Mouse (Mus musculus) limb, embryonic 12.5 days (tissue): ENCODE results near the gene Robo2. TPM values are rescaled to one million over a fixed set of nuclear protein-coding genes. Genes with fewer than 3 reads are reported as not detected.

Source experiments
- ATAC-seq: fragments of 200-750 bp; cut with Nextera tagmentation; 2 replicates; pipeline ENCODE4 v1.8.0; 2017; ENCODE audit warnings: low read depth, moderate TSS enrichment; ENCODE audit not compliant: insufficient number of reproducible peaks, insufficient read depth, low FRiP score, low TSS enrichment
- H3K27ac ChIP-seq: fragments of 300-500 bp; sonication (generic); 2 replicates; pipeline ENCODE4 v1.5.1; 2016; ENCODE audit warnings: mild to moderate bottlenecking, moderate library complexity
- H3K27me3 ChIP-seq: fragments of 300-500 bp; sonication (generic); 2 replicates; pipeline ENCODE4 v1.6.1; 2016; ENCODE audit warnings: mild to moderate bottlenecking, moderate library complexity
- H3K36me3 ChIP-seq: fragments of 300-500 bp; sonication (generic); 2 replicates; pipeline ENCODE4 v1.6.1; 2016; ENCODE audit warnings: mild to moderate bottlenecking, moderate library complexity
- H3K4me1 ChIP-seq: fragments of 300-500 bp; sonication (generic); replicated peaks from 2 replicates; pipeline ENCODE4 v1.6.1; 2016
- H3K4me2 ChIP-seq: fragments of 300-500 bp; sonication (generic); 2 replicates; pipeline ENCODE4 v1.6.1; 2016; ENCODE audit warnings: mild to moderate bottlenecking, moderate library complexity
- H3K4me3 ChIP-seq: fragments of 300-500 bp; sonication (generic); replicated peaks from 2 replicates; pipeline ENCODE4 v1.5.1; 2016; ENCODE audit warnings: mild to moderate bottlenecking
- H3K9ac ChIP-seq: fragments of 300-500 bp; sonication (generic); replicated peaks from 2 replicates; pipeline ENCODE4 v1.6.1; 2016; ENCODE audit warnings: mild to moderate bottlenecking, moderate library complexity
- H3K9me3 ChIP-seq: fragments of 300-500 bp; sonication (generic); 2 replicates; pipeline ENCODE4 v1.6.1; 2016; ENCODE audit warnings: mild to moderate bottlenecking, moderate library complexity
- WGBS: fragments of 180-500 bp; shearing (Covaris S2); methylation state at CpG from one replicate; pipeline ENCODE4 v1.1.7; 2016; 5-methylcytosine and 5-hydroxymethylcytosine counted together
- polyA plus RNA-seq: library from polyadenylated mRNA; unstranded; fragments of >200 nt; fragmentation: Nextera tagmentation; extraction: Ambion mirVana; gene quantifications from 2 replicates; pipeline ENCODE4 v1.2.1, GENCODE M21; 2016

Gene Robo2
- polyA plus RNA-seq, 1 experiment from 2014 or later: 102 TPM

DNA sequence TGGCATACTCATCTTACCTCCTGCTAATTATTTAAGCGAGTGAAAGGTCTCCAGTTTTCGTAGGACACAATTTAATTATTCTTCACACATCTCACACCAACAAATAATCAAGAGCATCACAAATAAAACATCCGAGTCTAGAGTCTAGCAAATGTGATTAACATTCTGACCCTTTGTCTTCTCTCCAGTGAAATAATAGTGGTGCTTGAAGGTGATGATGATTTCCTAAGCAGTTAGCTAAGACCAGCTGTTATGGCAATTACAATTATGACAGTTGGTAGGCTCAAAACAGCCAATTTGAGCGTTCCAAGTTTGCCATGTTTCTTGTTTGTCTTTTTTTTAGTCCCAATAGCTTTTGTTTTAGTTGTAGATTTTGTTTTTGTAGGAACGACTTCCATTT is 210.9 kb downstream of the Robo2 start:
- WGBS: 82% methylated on average over 5 of the region's 5 CpGs
- H3K4me3 ChIP-seq: no peak overlapping the region
- no peak overlapping the region for H3K27ac ChIP-seq
- H3K4me2 ChIP-seq: no peak overlapping the region
- no peak for ATAC-seq
- no peaks in the 10 kb centered on the region for H3K36me3 ChIP-seq
- no peaks in the 10 kb centered on the region for H3K27me3 ChIP-seq
- H3K9ac ChIP-seq: no peak overlapping the region
- no peaks in the 10 kb centered on the region for H3K4me1 ChIP-seq
- no peaks in the 10 kb centered on the region for H3K9me3 ChIP-seq

DNA sequence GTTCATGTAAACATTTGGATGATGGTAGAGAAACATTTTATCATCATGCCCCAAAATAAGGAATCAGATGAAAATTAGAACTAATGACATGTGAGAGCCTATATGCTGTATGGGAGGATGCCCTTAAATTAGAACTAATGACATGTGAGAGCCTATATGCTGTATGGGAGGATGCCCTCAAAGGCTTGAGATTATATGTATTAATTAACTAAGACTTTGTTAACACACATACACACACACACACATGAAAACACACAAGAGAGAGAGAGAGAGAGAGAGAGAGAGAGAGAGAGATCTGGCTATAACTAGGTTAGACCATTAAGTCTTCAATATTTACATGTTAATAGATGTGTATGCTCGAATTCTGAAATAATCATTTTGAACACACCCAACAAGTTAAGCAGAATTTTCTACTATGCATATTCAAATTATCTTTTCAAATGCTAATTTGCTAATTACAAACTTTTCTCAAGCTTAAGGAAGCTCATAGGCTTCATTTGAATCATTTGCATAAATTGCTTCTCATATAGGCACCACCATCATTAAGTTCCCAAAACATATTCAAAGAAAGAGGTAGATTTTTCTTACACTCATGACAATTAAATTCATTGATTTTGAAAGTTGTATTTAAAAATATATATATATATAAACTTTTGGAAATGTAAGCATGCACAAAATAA is 211.5 kb downstream of the Robo2 start:
- no peak overlapping the region for H3K4me3 ChIP-seq
- H3K4me1 ChIP-seq: no peaks in the 10 kb centered on the region
- H3K36me3 ChIP-seq: no peaks in the 10 kb centered on the region
- ATAC-seq: no peak
- H3K27me3 ChIP-seq: no peaks in the 10 kb centered on the region
- no peak overlapping the region for H3K4me2 ChIP-seq
- 90% methylated on average over 1 of the region's 1 CpGs for WGBS
- no peaks in the 10 kb centered on the region for H3K9me3 ChIP-seq
- H3K9ac ChIP-seq: no peak overlapping the region
- no peak overlapping the region for H3K27ac ChIP-seq

GRCm38 (mm10) chr16:74192979-74193554 is 218.6 kb downstream of the Robo2 start:
- Histone ChIP-seq H3K9me3 (no peaks in the 10 kb centered on the region), H3K4me1 (no peaks in the 10 kb centered on the region), H3K4me3 (no peak overlapping the region), H3K4me2 (no peak overlapping the region), H3K27me3 (no peaks in the 10 kb centered on the region), H3K27ac (no peak overlapping the region), H3K36me3 (no peaks in the 10 kb centered on the region), H3K9ac (no peak overlapping the region)
- no peak for ATAC-seq
- WGBS: 86% methylated on average over 8 of the region's 8 CpGs

- ATAC-seq: no peak
- 87% methylated on average over 2 of the region's 2 CpGs for WGBS
- no peak overlapping the region for H3K4me3 ChIP-seq
These were observed 220.0 kb downstream of the Robo2 start for GRCm38 (mm10) chr16:74191621-74192020.

DNA sequence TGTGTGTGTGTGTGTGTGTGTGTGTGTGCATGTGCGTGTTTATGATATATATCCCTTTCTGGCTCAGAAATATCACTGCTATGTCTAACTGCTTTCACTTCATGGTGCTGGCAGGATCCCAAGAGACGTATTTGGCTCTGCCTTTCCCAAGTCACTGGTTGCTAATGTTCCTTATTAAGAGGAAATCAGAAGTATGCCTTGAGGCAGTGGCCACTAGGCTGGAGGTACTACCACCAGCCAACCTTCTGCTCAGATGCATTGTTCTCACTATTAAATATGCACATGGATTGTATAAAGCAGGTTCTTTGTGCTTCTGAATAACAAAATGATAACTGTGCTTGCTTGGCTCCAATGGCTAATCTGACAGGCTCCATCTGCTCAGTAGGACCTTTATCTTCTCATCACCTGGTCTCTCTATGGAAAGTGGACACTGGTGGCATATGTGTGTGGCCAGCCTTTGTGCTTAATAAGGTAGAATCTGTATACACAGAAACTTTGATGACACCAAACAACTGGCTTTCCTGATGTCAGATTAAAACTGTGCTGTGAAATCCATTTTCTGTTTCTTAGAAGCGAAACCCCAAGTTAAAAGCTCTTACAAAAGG is 229.0 kb downstream of the Robo2 start:
- no peak overlapping the region for H3K9ac ChIP-seq
- peaks cover 6% of the 10 kb centered on the region; the same call in 1 of the 2 replicates for H3K4me1 ChIP-seq
- no peak overlapping the region for H3K4me3 ChIP-seq
- no peaks in the 10 kb centered on the region for H3K9me3 ChIP-seq
- H3K4me2 ChIP-seq: no peak overlapping the region
- H3K36me3 ChIP-seq: no peaks in the 10 kb centered on the region
- 68% methylated on average over 3 of the region's 3 CpGs for WGBS
- no peak overlapping the region for H3K27ac ChIP-seq
- no peak for ATAC-seq
- no peaks in the 10 kb centered on the region for H3K27me3 ChIP-seq

More at GRCm38 (mm10) chr16:74191621-74192020, 220.0 kb downstream of the Robo2 start:
- no peak overlapping the region for H3K27ac ChIP-seq
- no peaks in the 10 kb centered on the region for H3K4me1 ChIP-seq
- H3K9me3 ChIP-seq: no peaks in the 10 kb centered on the region
- H3K36me3 ChIP-seq: no peaks in the 10 kb centered on the region
- no peaks in the 10 kb centered on the region for H3K27me3 ChIP-seq
- no peak overlapping the region for H3K4me2 ChIP-seq
- H3K9ac ChIP-seq: no peak overlapping the region

GRCm38 (mm10) chr16:74172673-74173072 is 239.0 kb downstream of the Robo2 start:
- no peak overlapping the region for H3K27ac ChIP-seq
- no peak overlapping the region for H3K4me3 ChIP-seq
- no peaks in the 10 kb centered on the region for H3K9me3 ChIP-seq
- 87% methylated on average over 3 of the region's 3 CpGs for WGBS
- H3K27me3 ChIP-seq: no peaks in the 10 kb centered on the region
- H3K4me2 ChIP-seq: no peak overlapping the region
- no peaks in the 10 kb centered on the region for H3K36me3 ChIP-seq
- ATAC-seq: no peak
- H3K9ac ChIP-seq: no peak overlapping the region
- peaks cover 3% of the 10 kb centered on the region; the same call in 1 of the 2 replicates for H3K4me1 ChIP-seq

- Histone ChIP-seq H3K9me3 (no peaks in the 10 kb centered on the region), H3K4me3 (no peak overlapping the region), H3K27ac (no peak overlapping the region), H3K4me2 (no peak overlapping the region), H3K27me3 (no peaks in the 10 kb centered on the region), H3K9ac (no peak overlapping the region), H3K4me1 (peaks cover 3% of the 10 kb centered on the region; the same call in 1 of the 2 replicates), H3K36me3 (no peaks in the 10 kb centered on the region)
- WGBS: 93% methylated on average over 4 of the region's 4 CpGs
- ATAC-seq: no peak
These were observed 242.0 kb downstream of the Robo2 start for GRCm38 (mm10) chr16:74169642-74170041.

GRCm38 (mm10) chr16:74169121-74169520 is 242.5 kb downstream of the Robo2 start:
- Histone ChIP-seq H3K4me3 (no peak overlapping the region), H3K27me3 (no peaks in the 10 kb centered on the region), H3K9ac (no peak overlapping the region), H3K4me1 (peaks cover 3% of the 10 kb centered on the region; the same call in 1 of the 2 replicates), H3K36me3 (no peaks in the 10 kb centered on the region), H3K4me2 (no peak overlapping the region), H3K9me3 (no peaks in the 10 kb centered on the region), H3K27ac (no peak overlapping the region; the same call in 1 of the 2 replicates)
- ATAC-seq: no peak
- WGBS: 54% methylated on average over 7 of the region's 7 CpGs

DNA sequence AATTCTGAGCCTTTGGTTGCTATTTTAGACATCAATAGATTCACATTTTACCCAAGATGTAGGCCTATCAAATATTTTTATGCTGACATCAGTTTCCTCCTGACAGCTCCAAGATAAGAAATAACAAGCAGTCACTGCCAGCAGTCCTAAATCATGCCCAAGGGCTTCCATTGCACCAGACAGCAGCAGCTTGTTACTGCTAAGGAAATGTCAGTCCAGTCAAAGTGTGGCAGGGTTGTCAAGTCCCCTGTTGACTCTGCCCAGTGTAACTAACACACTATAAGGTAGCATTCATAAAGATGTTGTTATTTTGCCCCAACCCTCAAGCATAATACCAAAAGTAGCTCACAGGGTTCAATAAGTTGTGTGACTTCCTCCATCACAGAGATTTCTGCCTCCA is 243.8 kb downstream of the Robo2 start:
- no peak overlapping the region for H3K27ac ChIP-seq
- no peaks in the 10 kb centered on the region for H3K9me3 ChIP-seq
- no peak overlapping the region for H3K4me2 ChIP-seq
- ATAC-seq: no peak
- H3K4me1 ChIP-seq: peaks cover 3% of the 10 kb centered on the region; the same call in 1 of the 2 replicates
- H3K9ac ChIP-seq: no peak overlapping the region
- no peak overlapping the region for H3K4me3 ChIP-seq
- H3K36me3 ChIP-seq: no peaks in the 10 kb centered on the region
- H3K27me3 ChIP-seq: no peaks in the 10 kb centered on the region

GRCm38 (mm10) chr16:74162041-74162440 is 249.6 kb downstream of the Robo2 start:
- no peak overlapping the region for H3K9ac ChIP-seq
- ATAC-seq: no peak
- H3K4me1 ChIP-seq: no peaks in the 10 kb centered on the region
- no peak overlapping the region for H3K4me2 ChIP-seq
- no peaks in the 10 kb centered on the region for H3K27me3 ChIP-seq
- H3K36me3 ChIP-seq: no peaks in the 10 kb centered on the region
- 81% methylated on average over 4 of the region's 4 CpGs for WGBS
- no peak overlapping the region for H3K4me3 ChIP-seq
- no peak overlapping the region for H3K27ac ChIP-seq
- H3K9me3 ChIP-seq: no peaks in the 10 kb centered on the region

DNA sequence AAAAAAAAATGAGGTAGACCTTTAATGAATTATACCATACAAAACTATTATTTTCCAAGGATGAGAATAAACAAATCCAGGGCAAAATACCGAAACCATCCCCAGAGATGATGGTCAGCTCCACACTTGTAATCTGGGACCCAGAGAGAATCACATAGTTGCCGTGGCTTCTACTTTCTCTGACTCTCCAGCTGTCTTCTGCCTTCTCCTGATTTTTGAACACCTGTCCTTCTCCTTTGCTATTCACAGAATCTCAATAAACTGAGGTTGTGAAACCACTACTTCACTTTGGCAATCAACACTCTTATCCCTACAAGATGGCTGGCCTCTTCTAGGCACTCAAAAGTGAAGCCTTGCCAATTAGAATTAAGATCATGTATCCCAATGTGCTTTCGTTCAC is 252.4 kb downstream of the Robo2 start:
- H3K4me2 ChIP-seq: no peak overlapping the region
- no peaks in the 10 kb centered on the region for H3K4me1 ChIP-seq
- H3K27ac ChIP-seq: no peak overlapping the region
- no peak overlapping the region for H3K4me3 ChIP-seq
- 90% methylated on average over 3 of the region's 3 CpGs for WGBS
- H3K9me3 ChIP-seq: no peaks in the 10 kb centered on the region
- no peaks in the 10 kb centered on the region for H3K36me3 ChIP-seq
- no peak overlapping the region for H3K9ac ChIP-seq
- no peak for ATAC-seq
- no peaks in the 10 kb centered on the region for H3K27me3 ChIP-seq
